In genomic region chr2:157859046-157859701, GRCm38 (mm10) we compare ENCODE assay signal across 15 mouse cellular contexts. TPM values are rescaled to one million over a fixed set of nuclear protein-coding genes. Genes with fewer than 3 reads are reported as not detected.
DNase-seq lines count a peak whose midpoint lies in the region; ATAC-seq and TF ChIP-seq lines count a peak whose summit lies in the region.
"Had no signal": no experiment of that assay in that cellular context is flagged by ENCODE, and none has a peak within 500 bp of the region (broad histone marks: within the 10 kb centered on the region; RNA-seq: fewer than 3 reads in every experiment).

No protein-coding gene starts in this region.

- H3K9me3 ChIP-seq in hindbrain, embryonic 13.5 days, result no peaks in the 10 kb centered on the region
- H3K9me3 ChIP-seq in hindbrain, embryonic 11.5 days (ENCODE audit: control insufficient read depth, low read length), result no peaks in the 10 kb centered on the region
- H3K9me3 ChIP-seq in midbrain, embryonic 14.5 days (ENCODE audit: control insufficient read depth, low read length), result no peaks in the 10 kb centered on the region
- H3K9me3 ChIP-seq: G1E had no signal

- H3K9ac ChIP-seq in hindbrain, embryonic 13.5 days, result 0 out of 2 replicates have a peak overlapping the region, but pooled peaks have one; percentile 39
- no peak overlapping the region for H3K9ac ChIP-seq in hindbrain, embryonic 11.5 days (ENCODE audit: low read depth, low read length)
- no peak overlapping the region for H3K9ac ChIP-seq in midbrain, embryonic 14.5 days (replicated peaks; ENCODE audit: low read length)

- DNase-seq in hindbrain, embryonic 11.5 days (ENCODE audit: low spot score), result no peak
- DNase-seq in cerebellum, postnatal 36 days, result peak; percentile 92
- no peak for DNase-seq in midbrain, embryonic 14.5 days
- DNase-seq in ovary, postnatal 10 days (ENCODE audit: low spot score), result no peak
- DNase-seq in lung, adult 2 months, result no peak
- no peak for DNase-seq in thymus, postnatal 0 days (ENCODE audit: low spot score)
- DNase-seq: B cell, adult 2 months; heart, adult 2 months; heart, postnatal 4 days; layer of hippocampus, postnatal 36 days; spleen, adult 18-20 months had no signal

- no peak overlapping the region for H3K4me3 ChIP-seq in hindbrain, embryonic 13.5 days
- no peak overlapping the region for H3K4me3 ChIP-seq in hindbrain, embryonic 11.5 days (ENCODE audit: low read depth, low read length)
- H3K4me3 ChIP-seq in midbrain, embryonic 14.5 days (replicated peaks; ENCODE audit: low read depth, low read length), result no peak overlapping the region
- H3K4me3 ChIP-seq in lung, adult 2 months (replicated peaks; ENCODE audit: extremely low read depth, low read depth, low read length), result no peak overlapping the region
- H3K4me3 ChIP-seq: heart, adult 2 months had no signal

- H3K27me3 ChIP-seq in hindbrain, embryonic 13.5 days, result no peaks in the 10 kb centered on the region
- H3K27me3 ChIP-seq in hindbrain, embryonic 11.5 days (ENCODE audit: control insufficient read depth, insufficient read depth, low read length), result no peaks in the 10 kb centered on the region
- H3K27me3 ChIP-seq in midbrain, embryonic 14.5 days (ENCODE audit: control insufficient read depth, insufficient read depth, low read length), result no peaks in the 10 kb centered on the region

- TF ChIP-seq CTCF in lung, adult 2 months (IDR thresholded peaks at IDR 0.05; ENCODE audit: insufficient read depth, low read length), result no peak

- 76% methylated on average over 8 of the region's 8 CpGs for WGBS in hindbrain, embryonic 13.5 days
- WGBS in hindbrain, embryonic 11.5 days, result 91% methylated on average over 8 of the region's 8 CpGs
- 78% methylated on average over 8 of the region's 8 CpGs for WGBS in midbrain, embryonic 14.5 days
- 83% methylated on average over 8 of the region's 8 CpGs for WGBS in lung, adult 2 months

- peaks cover 44% of the 10 kb centered on the region for H3K4me1 ChIP-seq in hindbrain, embryonic 13.5 days (replicated peaks)
- no peaks in the 10 kb centered on the region for H3K4me1 ChIP-seq in hindbrain, embryonic 11.5 days (replicated peaks; ENCODE audit: control insufficient read depth, insufficient read depth, low read length)
- peaks cover 27% of the 10 kb centered on the region for H3K4me1 ChIP-seq in midbrain, embryonic 14.5 days (ENCODE audit: control insufficient read depth, insufficient read depth, low read length)
- no peaks in the 10 kb centered on the region for H3K4me1 ChIP-seq in lung, adult 2 months (ENCODE audit: control insufficient read depth, insufficient read depth, low read length)

- no peak for ATAC-seq in hindbrain, embryonic 13.5 days (ENCODE audit: low FRiP score)
- ATAC-seq in hindbrain, embryonic 11.5 days (ENCODE audit: low FRiP score), result no peak
- peak; percentile 95 for ATAC-seq in cerebellum, adult (ENCODE audit: insufficient number of reproducible peaks, low FRiP score, low TSS enrichment)
- ATAC-seq in midbrain, embryonic 14.5 days (ENCODE audit: low FRiP score, low TSS enrichment), result no peak

- H3K36me3 ChIP-seq in hindbrain, embryonic 13.5 days, result no peaks in the 10 kb centered on the region
- no peaks in the 10 kb centered on the region for H3K36me3 ChIP-seq in hindbrain, embryonic 11.5 days (ENCODE audit: control insufficient read depth, insufficient read depth, low read length)
- H3K36me3 ChIP-seq in midbrain, embryonic 14.5 days (ENCODE audit: control insufficient read depth, insufficient read depth, low read length), result no peaks in the 10 kb centered on the region

- no peak overlapping the region for H3K4me2 ChIP-seq in hindbrain, embryonic 13.5 days
- H3K4me2 ChIP-seq in hindbrain, embryonic 11.5 days (replicated peaks; ENCODE audit: low read depth, low read length), result no peak overlapping the region
- no peak overlapping the region for H3K4me2 ChIP-seq in midbrain, embryonic 14.5 days (ENCODE audit: low read length)

- peak overlapping the region; percentile 80 for H3K27ac ChIP-seq in hindbrain, embryonic 13.5 days
- H3K27ac ChIP-seq in hindbrain, embryonic 11.5 days (ENCODE audit: low read depth, low read length), result no peak overlapping the region
- peak overlapping the region; percentile 63 for H3K27ac ChIP-seq in midbrain, embryonic 14.5 days (replicated peaks; ENCODE audit: low read depth, low read length)
- H3K27ac ChIP-seq: heart, adult 2 months had no signal

- no peak for TF ChIP-seq POLR2A in lung, adult 2 months (IDR thresholded peaks at IDR 0.05; ENCODE audit: borderline replicate concordance, extremely low read depth, low read depth, low read length)

RNA-seq across cellular contexts. Expression of gene Vstm2l, which starts 55.3 kb away (rescaled TPM):
- 16.9 and 21.6 TPM in 2 replicates for polyA plus RNA-seq in hindbrain, embryonic 13.5 days (2015; fragmentation: Nextera tagmentation; extraction: Ambion mirVana)
- polyA plus RNA-seq in hindbrain, embryonic 11.5 days (2014; fragmentation: Nextera tagmentation; extraction: Ambion mirVana), result 4.5 and 6.4 TPM in 2 replicates
- polyA plus RNA-seq in midbrain, embryonic 14.5 days (2014; fragmentation: Nextera tagmentation; extraction: Ambion mirVana), result 38.5 and 56.7 TPM in 2 replicates
- not detected in 2 replicates for polyA plus RNA-seq in lung, adult 2 months (2012; rRNA removed)
- polyA plus RNA-seq in thymus, postnatal 0 days (2015; fragmentation: Nextera tagmentation; extraction: Ambion mirVana), result not detected in 2 replicates
- polyA plus RNA-seq: G1E; lung, embryonic 16.5 days had no signal

Comparison
In these comparisons a context has a peak if more than half of its experiments do, and no peak if none do; other contexts are left out.
1. DNase-seq: peak in cerebellum, postnatal 36 days (2 of 2); none in hindbrain, embryonic 11.5 days (single experiment), midbrain, embryonic 14.5 days (single experiment), ovary, postnatal 10 days (single experiment), lung, adult 2 months (single experiment) and thymus, postnatal 0 days (single experiment).